ENCODE assay signal across 9 mouse cellular contexts in the genomic region with DNA sequence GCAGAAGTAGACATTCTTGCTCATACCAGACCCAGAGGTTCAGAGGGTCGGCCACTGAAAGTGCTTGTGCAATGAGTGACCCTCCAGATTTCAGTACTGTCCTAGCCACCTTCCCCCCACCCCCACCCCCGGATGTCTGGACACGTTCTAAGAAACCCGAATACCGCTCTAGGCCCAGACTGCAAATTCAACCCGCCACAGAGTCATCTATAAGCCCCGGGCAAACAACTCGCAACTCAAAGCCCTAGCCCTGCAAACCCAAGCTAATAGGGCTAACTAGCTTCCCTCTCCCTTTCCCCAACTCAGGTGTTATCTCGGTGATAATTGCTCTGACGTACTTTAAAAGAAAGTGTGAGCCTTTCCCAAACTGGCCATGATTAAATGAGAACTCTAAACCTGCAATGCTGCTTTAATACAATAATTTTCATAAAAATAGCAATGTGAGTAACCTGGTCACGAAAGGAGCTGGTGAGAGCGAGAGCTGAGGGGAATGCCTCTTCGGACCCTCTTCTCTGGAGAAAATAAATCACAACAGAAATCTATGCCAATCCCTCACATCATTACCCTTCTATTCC. TPM values are rescaled to one million over a fixed set of nuclear protein-coding genes. Genes with fewer than 3 reads are reported as not detected.
A peak's percentile ranks its signal among the peaks of the same experiment; 100 is the strongest.
DNase-seq lines count a peak whose midpoint lies in the region; ATAC-seq and TF ChIP-seq lines count a peak whose summit lies in the region.
"Had no signal": no experiment of that assay in that cellular context is flagged by ENCODE, and none has a peak within 500 bp of the region (broad histone marks: within the 10 kb centered on the region; RNA-seq: fewer than 3 reads in every experiment).

No protein-coding gene starts in this region.

- no peak overlapping the region for H3K27ac ChIP-seq in heart, embryonic 13.5 days (replicated peaks)
- H3K27ac ChIP-seq in forebrain, embryonic 11.5 days (ENCODE audit: low read depth, low read length) = no peak overlapping the region
- H3K27ac ChIP-seq in limb, embryonic 12.5 days = no peak overlapping the region
- H3K27ac ChIP-seq in lung, postnatal 0 days (ENCODE audit: low read length) = no peak overlapping the region

- no peak for TF ChIP-seq EP300 in lung, postnatal 0 days (IDR thresholded peaks at IDR 0.05)

- H3K27me3 ChIP-seq in heart, embryonic 13.5 days (replicated peaks) = no peaks in the 10 kb centered on the region
- H3K27me3 ChIP-seq in forebrain, embryonic 11.5 days (ENCODE audit: control insufficient read depth, insufficient read depth, low read length) = no peaks in the 10 kb centered on the region
- peaks cover 27% of the 10 kb centered on the region for H3K27me3 ChIP-seq in limb, embryonic 12.5 days
- H3K27me3 ChIP-seq in lung, postnatal 0 days (replicated peaks; ENCODE audit: insufficient read depth, low read length) = 0 out of 2 replicates have a peak, but pooled peaks cover 7% of the 10 kb centered on the region

- no peak for ATAC-seq in heart, embryonic 13.5 days (ENCODE audit: extremely low read depth, insufficient number of reproducible peaks, low FRiP score, low TSS enrichment)
- peak; percentile 19; the same call in 1 of the 2 replicates for ATAC-seq in forebrain, embryonic 11.5 days (replicated peaks; ENCODE audit: low FRiP score)
- ATAC-seq in limb, embryonic 12.5 days (ENCODE audit: insufficient number of reproducible peaks, insufficient read depth, low FRiP score, low TSS enrichment, low read depth) = no peak
- ATAC-seq in activated CD4-positive, CD25-positive, alpha-beta regulatory T cell, adult 4 months = no peak
- no peak for ATAC-seq in lung, postnatal 0 days
- ATAC-seq in megakaryocyte progenitor cell, adult 5-6 weeks (replicated peaks; ENCODE audit: poor library complexity) = no peak

- H3K4me2 ChIP-seq in heart, embryonic 13.5 days = peak overlapping the region; percentile 75
- H3K4me2 ChIP-seq in forebrain, embryonic 11.5 days (ENCODE audit: low read depth, low read length, severe bottlenecking) = peak overlapping the region; percentile 78
- H3K4me2 ChIP-seq in limb, embryonic 12.5 days = peak overlapping the region; percentile 67
- H3K4me2 ChIP-seq in lung, postnatal 0 days (replicated peaks; ENCODE audit: low read depth, low read length) = no peak overlapping the region

- H3K9me3 ChIP-seq in heart, embryonic 13.5 days = no peaks in the 10 kb centered on the region
- H3K9me3 ChIP-seq in forebrain, embryonic 11.5 days (ENCODE audit: control insufficient read depth, low read length) = no peaks in the 10 kb centered on the region
- H3K9me3 ChIP-seq in limb, embryonic 12.5 days = no peaks in the 10 kb centered on the region
- no peaks in the 10 kb centered on the region for H3K9me3 ChIP-seq in lung, postnatal 0 days (ENCODE audit: low read length)

- no peaks in the 10 kb centered on the region for H3K36me3 ChIP-seq in heart, embryonic 13.5 days
- no peaks in the 10 kb centered on the region for H3K36me3 ChIP-seq in forebrain, embryonic 11.5 days (ENCODE audit: control insufficient read depth, insufficient read depth, low read length)
- H3K36me3 ChIP-seq in limb, embryonic 12.5 days = no peaks in the 10 kb centered on the region
- no peaks in the 10 kb centered on the region for H3K36me3 ChIP-seq in lung, postnatal 0 days (ENCODE audit: insufficient read depth, low read length)

- peak overlapping the region; percentile 51 for H3K4me3 ChIP-seq in heart, embryonic 13.5 days
- peak overlapping the region; percentile 56 for H3K4me3 ChIP-seq in forebrain, embryonic 11.5 days (ENCODE audit: low read depth, low read length)
- H3K4me3 ChIP-seq in limb, embryonic 12.5 days (replicated peaks) = peak overlapping the region; percentile 29
- H3K4me3 ChIP-seq in lung, postnatal 0 days (ENCODE audit: low read depth, low read length) = no peak overlapping the region

- peaks cover 24% of the 10 kb centered on the region for H3K4me1 ChIP-seq in heart, embryonic 13.5 days
- H3K4me1 ChIP-seq in forebrain, embryonic 11.5 days (replicated peaks; ENCODE audit: control insufficient read depth, insufficient read depth, low read length) = no peaks in the 10 kb centered on the region
- peaks cover 23% of the 10 kb centered on the region for H3K4me1 ChIP-seq in limb, embryonic 12.5 days (replicated peaks)
- H3K4me1 ChIP-seq in lung, postnatal 0 days (ENCODE audit: insufficient read depth, low read depth, low read length) = no peaks in the 10 kb centered on the region

- peak overlapping the region; percentile 56 for H3K9ac ChIP-seq in heart, embryonic 13.5 days
- H3K9ac ChIP-seq in forebrain, embryonic 11.5 days (ENCODE audit: low read length) = no peak overlapping the region
- no peak overlapping the region for H3K9ac ChIP-seq in limb, embryonic 12.5 days (replicated peaks)
- H3K9ac ChIP-seq in lung, postnatal 0 days (replicated peaks; ENCODE audit: low read depth) = no peak overlapping the region

- DNase-seq in heart, adult 18-20 months = no peak
- DNase-seq in ES-CJ7 (ENCODE audit: low read depth, low spot score) = peak; percentile 4
- peak; percentile 49 for DNase-seq in forebrain, embryonic 11.5 days (ENCODE audit: low spot score)
- no peak for DNase-seq in lung, postnatal 0 days (ENCODE audit: low spot score)

- WGBS in heart, embryonic 13.5 days = 3% methylated on average over 13 of the region's 13 CpGs
- WGBS in forebrain, embryonic 11.5 days = 0% methylated on average over 13 of the region's 13 CpGs
- under 1% methylated on average over 13 of the region's 13 CpGs for WGBS in limb, embryonic 12.5 days
- WGBS in lung, postnatal 0 days = 6% methylated on average over 13 of the region's 13 CpGs

- no peak for TF ChIP-seq CTCF in lung, postnatal 0 days (IDR thresholded peaks at IDR 0.05)

RNA-seq across cellular contexts. Expression of a gene that starts 0.7 kb away (rescaled TPM):
- 0.52 and 0.82 TPM in 2 replicates for polyA plus RNA-seq in heart, embryonic 13.5 days (2015; fragmentation: Nextera tagmentation; extraction: Ambion mirVana)
- total RNA-seq in heart, adult 18-20 months (2021) = under 1 TPM in 1 of 2 experiments, not detected in 1; 0.12 TPM
- 18.0 and 18.8 TPM in 2 replicates for polyA plus RNA-seq in forebrain, embryonic 11.5 days (2014; fragmentation: Nextera tagmentation; extraction: Ambion mirVana)
- polyA plus RNA-seq in limb, embryonic 12.5 days (2016; fragmentation: Nextera tagmentation; extraction: Ambion mirVana) = 0.31 and 0.47 TPM in 2 replicates
- polyA plus RNA-seq in activated CD4-positive, CD25-positive, alpha-beta regulatory T cell, adult 4 months (2017; shearing (Covaris generic)) = under 1 TPM in 1 of 2 experiments, not detected in 1; 0.26 TPM
- 0.24 and 0.69 TPM in 2 replicates for polyA plus RNA-seq in lung, postnatal 0 days (2015; fragmentation: Nextera tagmentation; extraction: Ambion mirVana)
- not detected in 2 replicates for total RNA-seq in megakaryocyte progenitor cell, adult 5-6 weeks (2015)
- total RNA-seq in megakaryocyte progenitor cell, adult 5-6 weeks (2017) = not detected in 2 replicates
- total RNA-seq: megakaryocyte, adult 5-6 weeks had no signal

Comparison
In these comparisons a context has a peak if more than half of its experiments do, and no peak if none do; other contexts are left out.
1. DNase-seq: peak in ES-CJ7 (single experiment) and forebrain, embryonic 11.5 days (single experiment); none in heart, adult 18-20 months (0 of 2) and lung, postnatal 0 days (single experiment).
2. RNA of a gene that starts 0.7 kb away (polyA plus RNA-seq): 18.0 to 18.8 TPM in forebrain, embryonic 11.5 days; 0.52 to 0.82 TPM in heart, embryonic 13.5 days, 0.31 to 0.47 TPM in limb, embryonic 12.5 days, 0.26 TPM in activated CD4-positive, CD25-positive, alpha-beta regulatory T cell, adult 4 months and 0.24 to 0.69 TPM in lung, postnatal 0 days; every median in the first group is over 10 times any median in the second.